In genomic region chr10:59949783-59950605, GRCm38 (mm10) we compare ENCODE assay signal across 8 mouse cellular contexts. TPM values are rescaled to one million over a fixed set of nuclear protein-coding genes. Genes with fewer than 3 reads are reported as not detected.
DNase-seq lines count a peak whose midpoint lies in the region; ATAC-seq lines count a peak whose summit lies in the region.

No protein-coding gene starts in this region.

- no peak for DNase-seq in kidney, postnatal 14 days
- DNase-seq in midbrain, embryonic 14.5 days, result no peak
- no peak for DNase-seq in frontal cortex, postnatal 10 days (ENCODE audit: low spot score in 2 of 2)
- DNase-seq in left cerebral cortex, adult 11 months (ENCODE audit: low spot score), result no peak
- no peak for DNase-seq in urinary bladder, postnatal 25 days (ENCODE audit: low spot score)

- peaks cover 24% of the 10 kb centered on the region for H3K4me1 ChIP-seq in kidney, embryonic 14.5 days (ENCODE audit: control insufficient read depth, insufficient read depth, low read length)
- peaks cover 5% of the 10 kb centered on the region for H3K4me1 ChIP-seq in brown adipose tissue, adult 24 weeks (ENCODE audit: control insufficient read depth, insufficient read depth, insufficient read length, low read length)
- H3K4me1 ChIP-seq in hindbrain, embryonic 13.5 days (replicated peaks), result peaks cover 43% of the 10 kb centered on the region
- peaks cover 24% of the 10 kb centered on the region for H3K4me1 ChIP-seq in midbrain, embryonic 14.5 days (ENCODE audit: control insufficient read depth, insufficient read depth, low read length)

- WGBS in kidney, embryonic 14.5 days, result 46% methylated on average over 15 of the region's 15 CpGs
- WGBS in hindbrain, embryonic 13.5 days, result 35% methylated on average over 15 of the region's 15 CpGs
- 40% methylated on average over 15 of the region's 15 CpGs for WGBS in midbrain, embryonic 14.5 days

- peak overlapping the region; percentile 94 for H3K4me2 ChIP-seq in kidney, embryonic 14.5 days (replicated peaks; ENCODE audit: low read depth, low read length)
- peak overlapping the region; percentile 95 for H3K4me2 ChIP-seq in hindbrain, embryonic 13.5 days
- H3K4me2 ChIP-seq in midbrain, embryonic 14.5 days (ENCODE audit: low read length), result peak overlapping the region; percentile 90

- H3K9ac ChIP-seq in kidney, embryonic 14.5 days (ENCODE audit: low read depth, low read length), result peak overlapping the region; percentile 90
- H3K9ac ChIP-seq in hindbrain, embryonic 13.5 days, result peak overlapping the region; percentile 98
- H3K9ac ChIP-seq in midbrain, embryonic 14.5 days (replicated peaks; ENCODE audit: low read length), result peak overlapping the region; percentile 97

- peak overlapping the region; percentile 37; the same call in 1 of the 2 replicates for H3K27ac ChIP-seq in kidney, embryonic 14.5 days (ENCODE audit: low read depth, low read length)
- peak overlapping the region; percentile 91 for H3K27ac ChIP-seq in brown adipose tissue, adult 24 weeks (replicated peaks; ENCODE audit: low read depth, low read length)
- H3K27ac ChIP-seq in hindbrain, embryonic 13.5 days, result peak overlapping the region; percentile 97
- peak overlapping the region; percentile 92 for H3K27ac ChIP-seq in midbrain, embryonic 14.5 days (replicated peaks; ENCODE audit: low read depth, low read length)

- H3K4me3 ChIP-seq in kidney, embryonic 14.5 days (ENCODE audit: low read length), result peak overlapping the region; percentile 73
- peak overlapping the region; percentile 92 for H3K4me3 ChIP-seq in brown adipose tissue, adult 24 weeks (ENCODE audit: insufficient read depth, low read depth, low read length)
- H3K4me3 ChIP-seq in hindbrain, embryonic 13.5 days, result peak overlapping the region; percentile 95
- peak overlapping the region; percentile 94 for H3K4me3 ChIP-seq in midbrain, embryonic 14.5 days (replicated peaks; ENCODE audit: low read depth, low read length)

- H3K9me3 ChIP-seq in kidney, embryonic 14.5 days (ENCODE audit: control insufficient read depth, low read length), result no peaks in the 10 kb centered on the region
- H3K9me3 ChIP-seq in hindbrain, embryonic 13.5 days, result no peaks in the 10 kb centered on the region
- H3K9me3 ChIP-seq in midbrain, embryonic 14.5 days (ENCODE audit: control insufficient read depth, low read length), result no peaks in the 10 kb centered on the region

- ATAC-seq in kidney, embryonic 14.5 days (ENCODE audit: low FRiP score, low TSS enrichment), result no peak
- ATAC-seq in hindbrain, embryonic 13.5 days (ENCODE audit: low FRiP score), result no peak
- ATAC-seq in midbrain, embryonic 14.5 days (ENCODE audit: low FRiP score, low TSS enrichment), result no peak

- H3K27me3 ChIP-seq in kidney, embryonic 14.5 days (ENCODE audit: control insufficient read depth, insufficient read depth, low read length), result no peaks in the 10 kb centered on the region
- H3K27me3 ChIP-seq in hindbrain, embryonic 13.5 days, result no peaks in the 10 kb centered on the region
- no peaks in the 10 kb centered on the region for H3K27me3 ChIP-seq in midbrain, embryonic 14.5 days (ENCODE audit: control insufficient read depth, insufficient read depth, low read length)

- no peaks in the 10 kb centered on the region for H3K36me3 ChIP-seq in kidney, embryonic 14.5 days (ENCODE audit: control insufficient read depth, insufficient read depth, low read length)
- no peaks in the 10 kb centered on the region for H3K36me3 ChIP-seq in hindbrain, embryonic 13.5 days
- H3K36me3 ChIP-seq in midbrain, embryonic 14.5 days (ENCODE audit: control insufficient read depth, insufficient read depth, low read length), result no peaks in the 10 kb centered on the region

RNA-seq across cellular contexts. Expression of gene Ddit4, which starts 1.6 kb away (rescaled TPM):
- polyA plus RNA-seq in kidney, embryonic 14.5 days (2014; fragmentation: Nextera tagmentation; extraction: Ambion mirVana), result 1.8 and 2.9 TPM in 2 replicates
- polyA plus RNA-seq in brown adipose tissue, adult 24 weeks (2012; ENCODE audit: insufficient read depth, insufficient read length, missing spikeins), result 6.1 and 17.7 TPM in 2 replicates
- polyA plus RNA-seq in hindbrain, embryonic 13.5 days (2015; fragmentation: Nextera tagmentation; extraction: Ambion mirVana), result 64.8 and 69.6 TPM in 2 replicates
- 6.2 and 7.3 TPM in 2 replicates for polyA plus RNA-seq in midbrain, embryonic 14.5 days (2014; fragmentation: Nextera tagmentation; extraction: Ambion mirVana)

RNA-seq across cellular contexts. Expression of gene Ascc1, which starts 52.6 kb away (rescaled TPM):
- polyA plus RNA-seq in kidney, embryonic 14.5 days (2014; fragmentation: Nextera tagmentation; extraction: Ambion mirVana), result 45.8 and 47.4 TPM in 2 replicates
- polyA plus RNA-seq in brown adipose tissue, adult 24 weeks (2012; ENCODE audit: insufficient read depth, insufficient read length, missing spikeins), result 19.2 and 20.6 TPM in 2 replicates
- 47.1 and 47.5 TPM in 2 replicates for polyA plus RNA-seq in hindbrain, embryonic 13.5 days (2015; fragmentation: Nextera tagmentation; extraction: Ambion mirVana)
- 48.2 and 48.4 TPM in 2 replicates for polyA plus RNA-seq in midbrain, embryonic 14.5 days (2014; fragmentation: Nextera tagmentation; extraction: Ambion mirVana)

RNA-seq across cellular contexts. Expression of gene Anapc16, which starts 52.9 kb away (rescaled TPM):
- polyA plus RNA-seq in kidney, embryonic 14.5 days (2014; fragmentation: Nextera tagmentation; extraction: Ambion mirVana), result 106 and 108 TPM in 2 replicates
- 59.1 and 60.8 TPM in 2 replicates for polyA plus RNA-seq in brown adipose tissue, adult 24 weeks (2012; ENCODE audit: insufficient read depth, insufficient read length, missing spikeins)
- polyA plus RNA-seq in hindbrain, embryonic 13.5 days (2015; fragmentation: Nextera tagmentation; extraction: Ambion mirVana), result 127 and 134 TPM in 2 replicates
- 97.2 and 105 TPM in 2 replicates for polyA plus RNA-seq in midbrain, embryonic 14.5 days (2014; fragmentation: Nextera tagmentation; extraction: Ambion mirVana)

Comparison
In these comparisons a context has a peak if more than half of its experiments do, and no peak if none do; other contexts are left out.
1. H3K27ac ChIP-seq: peak in every context shown above with its lines; median percentile 97 in hindbrain, embryonic 13.5 days; 92 in midbrain, embryonic 14.5 days; 91 in brown adipose tissue, adult 24 weeks; 37 in kidney, embryonic 14.5 days.